Mouse (Mus musculus): Measurements from ENCODE around the gene Speer2. TPM values are rescaled to one million over a fixed set of nuclear protein-coding genes. Genes with fewer than 3 reads are reported as not detected.

Gene Speer2
- not detected in 2 replicates for polyA plus RNA-seq (2015; fragmentation: Nextera tagmentation; extraction: Ambion mirVana)

DNA sequence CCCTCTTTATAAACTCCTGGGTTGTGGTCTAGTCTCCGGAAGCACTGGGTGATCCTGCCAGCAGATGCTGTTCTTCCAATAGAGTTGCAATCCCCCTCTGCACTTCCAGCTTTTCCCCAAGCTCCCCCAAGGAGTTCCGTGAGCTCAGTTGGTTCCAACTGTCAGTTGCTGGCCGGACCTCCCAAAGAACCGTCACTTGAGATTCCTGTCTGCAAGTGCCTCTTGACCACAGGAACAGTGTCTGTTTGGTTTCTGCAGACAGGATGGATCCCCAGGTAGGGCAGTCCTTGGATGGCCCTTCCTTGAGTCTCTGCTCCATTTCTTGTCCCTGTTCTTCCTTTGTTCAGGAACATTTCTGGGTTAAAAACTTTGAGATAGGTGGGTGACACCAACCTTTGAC is at the start of gene Speer2:
TSS of gene Speer2 (minus strand) at position 101 of the 400 bp plus-strand sequence.
- Histone ChIP-seq H3K9me3 (replicated peaks) (no peaks in the 10 kb centered on the region), H3K4me1 (no peaks in the 10 kb centered on the region), H3K4me2 (no peak within 1 kb of the TSS), H3K4me3 (replicated peaks) (no peak within 1 kb of the TSS), H3K36me3 (no peaks in the 10 kb centered on the region), H3K27me3 (no peaks in the 10 kb centered on the region), H3K9ac (no peak within 1 kb of the TSS), H3K27ac (no peak within 1 kb of the TSS)
- WGBS = 90% methylated on average over 4 of the region's 4 CpGs
- ATAC-seq (replicated peaks; ENCODE audit: low FRiP score) = no peak

DNA sequence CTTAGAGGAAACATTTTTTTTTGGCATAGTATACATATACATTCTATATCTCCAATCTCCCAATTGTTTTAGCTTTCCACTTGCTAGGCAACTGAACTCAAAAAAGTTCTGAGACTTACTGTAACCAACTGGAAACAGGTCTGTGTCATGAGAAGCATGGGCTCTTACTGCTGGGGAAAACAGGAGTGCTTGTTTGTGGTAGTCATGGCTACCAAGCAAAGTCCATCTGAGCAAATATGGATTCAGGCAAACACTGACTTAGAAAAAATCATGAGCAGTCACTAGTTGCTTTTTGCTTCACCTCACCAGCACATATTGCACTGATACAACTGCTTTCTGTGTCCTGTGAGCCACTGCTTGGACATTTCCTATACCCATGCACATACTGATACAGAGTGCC is 40.8 kb upstream of the Speer2 start:
- H3K27me3 ChIP-seq = no peaks in the 10 kb centered on the region
- no peak overlapping the region for H3K4me2 ChIP-seq
- H3K36me3 ChIP-seq = no peaks in the 10 kb centered on the region
- no peak overlapping the region for H3K4me3 ChIP-seq (replicated peaks)
- no peak for ATAC-seq (replicated peaks; ENCODE audit: low FRiP score)
- no peak overlapping the region for H3K9ac ChIP-seq
- no peak overlapping the region for H3K27ac ChIP-seq
- no peaks in the 10 kb centered on the region for H3K9me3 ChIP-seq (replicated peaks)
- H3K4me1 ChIP-seq = no peaks in the 10 kb centered on the region

DNA sequence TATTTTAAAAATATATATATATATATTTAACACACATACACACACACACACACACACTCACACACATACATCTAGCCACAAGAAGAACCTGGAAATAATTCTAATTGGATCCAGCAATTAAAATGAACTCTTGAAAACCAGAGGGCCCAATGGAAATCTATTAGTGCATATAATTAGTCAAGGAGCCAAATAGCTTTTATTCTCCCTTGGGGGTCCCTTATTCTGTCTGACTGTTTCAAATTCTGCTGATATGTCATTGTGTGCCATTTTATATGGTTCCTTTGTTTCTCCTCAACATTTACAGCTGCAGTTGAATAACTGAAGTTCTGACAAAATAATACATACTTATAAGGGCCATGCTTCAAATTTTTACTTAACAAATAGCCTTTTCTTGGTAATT is 17.2 kb upstream of the Speer2 start:
- Histone ChIP-seq H3K9me3 (replicated peaks) (no peaks in the 10 kb centered on the region), H3K27ac (no peak overlapping the region), H3K4me1 (no peaks in the 10 kb centered on the region), H3K36me3 (no peaks in the 10 kb centered on the region), H3K4me3 (replicated peaks) (no peak overlapping the region), H3K4me2 (no peak overlapping the region), H3K9ac (no peak overlapping the region), H3K27me3 (no peaks in the 10 kb centered on the region)
- no peak for ATAC-seq (replicated peaks; ENCODE audit: low FRiP score)

DNA sequence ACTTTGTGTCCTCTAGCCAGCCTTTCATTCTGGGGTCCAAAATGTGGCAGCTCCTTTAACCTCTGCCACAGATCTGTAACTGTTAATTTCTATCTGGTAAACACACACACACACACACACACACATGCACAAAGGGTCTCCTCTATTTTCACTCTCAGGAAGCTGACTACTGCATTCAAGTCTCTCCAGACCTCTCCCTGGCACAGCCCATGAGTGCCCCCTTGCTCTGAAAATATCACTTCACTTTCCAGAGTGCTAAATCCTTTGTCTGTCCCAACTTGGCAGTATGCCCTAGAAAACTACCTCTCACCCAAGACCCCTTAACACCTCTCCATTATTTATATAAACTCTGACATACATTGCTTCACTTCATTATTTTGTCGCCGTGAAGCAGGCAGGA is 26.9 kb downstream of the Speer2 start:
- Histone ChIP-seq H3K27ac (no peak overlapping the region), H3K9me3 (replicated peaks) (no peaks in the 10 kb centered on the region), H3K36me3 (no peaks in the 10 kb centered on the region), H3K9ac (no peak overlapping the region), H3K27me3 (no peaks in the 10 kb centered on the region), H3K4me1 (no peaks in the 10 kb centered on the region), H3K4me2 (no peak overlapping the region), H3K4me3 (replicated peaks) (no peak overlapping the region)
- no peak for ATAC-seq (replicated peaks; ENCODE audit: low FRiP score)
- WGBS = 64% methylated on average over 2 of the region's 2 CpGs

DNA sequence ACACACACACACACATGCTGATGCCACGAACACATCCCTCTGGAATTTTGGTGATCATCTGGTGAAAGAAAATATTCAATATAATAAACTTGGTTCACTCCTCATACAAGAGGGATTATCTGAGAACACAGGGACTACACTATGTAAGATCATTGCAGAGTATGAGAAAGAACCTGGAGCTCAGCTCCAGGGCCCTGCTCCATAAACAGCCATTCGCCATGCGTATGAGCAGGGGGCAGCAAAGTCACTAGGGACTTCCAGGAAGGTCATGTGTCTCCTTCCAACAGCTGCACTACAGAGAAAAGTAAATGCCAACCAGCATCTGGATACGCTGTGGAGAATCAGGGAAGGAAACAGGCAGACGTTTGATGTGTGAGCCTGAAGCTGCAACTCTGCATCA is 49.9 kb downstream of the Speer2 start:
- Histone ChIP-seq H3K4me1 (no peaks in the 10 kb centered on the region), H3K27me3 (no peaks in the 10 kb centered on the region), H3K36me3 (no peaks in the 10 kb centered on the region), H3K27ac (no peak overlapping the region), H3K9me3 (replicated peaks) (no peaks in the 10 kb centered on the region), H3K4me3 (replicated peaks) (no peak overlapping the region), H3K9ac (no peak overlapping the region), H3K4me2 (no peak overlapping the region)
- WGBS = 60% methylated on average over 5 of the region's 5 CpGs
- ATAC-seq (replicated peaks; ENCODE audit: low FRiP score) = no peak

Data from kidney, embryonic 15.5 days (tissue).